Comparison of ENCODE assay signal across 11 mouse cellular contexts in the genomic region with DNA sequence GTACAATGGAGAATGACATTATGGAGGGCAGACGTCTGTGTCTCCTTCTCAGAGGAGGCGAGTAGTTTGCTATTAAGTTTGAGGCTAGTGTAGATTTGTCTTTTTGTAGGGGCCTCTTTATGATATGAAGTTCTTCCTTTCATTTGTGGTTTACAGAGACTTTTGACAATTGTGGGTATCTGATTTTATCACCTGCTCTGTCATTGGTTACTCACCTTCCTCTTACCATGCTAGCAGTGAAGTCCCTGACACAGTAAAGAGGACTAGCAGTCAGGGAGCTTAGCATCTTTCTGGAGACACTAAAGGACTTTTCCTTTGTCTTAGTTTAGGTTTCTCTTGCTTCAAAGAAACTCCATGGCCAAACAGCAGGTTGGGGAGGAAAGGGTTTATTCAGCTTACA.
"Had no signal": no experiment of that assay in that cellular context is flagged by ENCODE, and none has a peak within 500 bp of the region (broad histone marks: within the 10 kb centered on the region; RNA-seq: fewer than 3 reads in every experiment).

No protein-coding gene starts in this region.

- ATAC-seq: liver, postnatal 0 days; midbrain, embryonic 16.5 days had no signal

- DNase-seq: kidney, postnatal 14 days; liver; liver, embryonic 13.5 days; liver, postnatal 0 days; lung, postnatal 14 days; retina, postnatal 1 day; right cerebral cortex, postnatal 4 days; spleen, adult 18-20 months; thymus, adult 2 months; thymus, postnatal 25 days had no signal
